Mouse (Mus musculus) induced T-regulatory cell, adult 2 months (primary cell): ENCODE measurements around the gene Mafk.
"Not testable (repeated sequence)": the region's sequence is repeated elsewhere in the genome, so short reads cannot be mapped to it uniquely, and the experiment has no call there.

Source experiments
- DNase-seq: peaks from one replicate; pipeline ENCODE4 v3.0.0-alpha.2; 2012; ENCODE audit warnings: low read depth

Mafk gene

DNA sequence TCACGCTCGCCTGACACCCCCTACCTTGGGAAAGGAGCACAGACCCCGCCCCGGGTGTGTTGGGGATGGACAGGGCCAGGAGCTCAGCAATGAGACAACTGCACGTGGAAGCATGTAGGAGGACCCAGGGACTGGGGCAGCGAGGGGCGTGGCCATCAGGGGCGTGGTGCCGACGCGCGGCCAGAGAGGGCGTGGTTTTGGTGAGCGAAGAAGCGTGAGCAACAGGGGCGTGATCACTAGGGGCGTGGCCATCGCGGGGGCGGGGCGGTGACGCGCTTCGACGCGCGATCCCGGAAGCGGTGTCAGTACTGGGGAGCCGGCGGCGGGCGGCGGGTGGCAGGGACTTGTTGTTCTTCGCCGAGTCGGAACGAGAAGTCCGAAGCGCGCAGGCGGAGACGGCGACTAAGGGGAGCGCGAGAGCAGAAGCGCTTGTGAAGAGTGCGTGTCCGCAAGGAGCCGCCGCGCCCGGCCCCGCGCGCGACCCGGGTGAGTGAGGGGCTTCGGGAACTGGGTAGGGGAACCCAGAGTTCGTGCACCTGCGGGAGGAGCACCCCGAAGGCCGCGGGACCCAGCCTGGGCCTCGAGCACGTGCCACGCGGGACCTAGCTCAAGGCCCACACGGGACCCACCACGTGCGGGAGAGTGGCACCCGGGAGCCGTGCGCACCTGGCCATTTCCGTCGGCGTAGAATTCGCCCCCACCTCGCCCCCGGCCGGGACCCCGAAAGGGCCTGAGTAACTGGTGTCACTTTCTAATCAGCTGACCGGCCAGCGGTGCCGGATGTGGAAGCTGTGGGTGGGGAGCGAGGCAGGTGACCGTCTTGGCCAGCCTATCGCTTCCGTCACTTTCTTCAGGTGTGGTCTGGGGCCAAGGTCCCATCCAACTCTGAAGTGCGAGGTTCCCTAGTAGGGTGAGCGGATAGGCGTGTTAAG is at the start of gene Mafk:
TSS of gene Mafk (plus strand) at position 287 of the 932 bp plus-strand sequence.
- DNase-seq = peak; percentile 98

- DNase-seq = not testable (repeated sequence)
These were observed 48.7 kb upstream of the Mafk start for GRCm38 (mm10) chr5:139742640-139743039.

DNA sequence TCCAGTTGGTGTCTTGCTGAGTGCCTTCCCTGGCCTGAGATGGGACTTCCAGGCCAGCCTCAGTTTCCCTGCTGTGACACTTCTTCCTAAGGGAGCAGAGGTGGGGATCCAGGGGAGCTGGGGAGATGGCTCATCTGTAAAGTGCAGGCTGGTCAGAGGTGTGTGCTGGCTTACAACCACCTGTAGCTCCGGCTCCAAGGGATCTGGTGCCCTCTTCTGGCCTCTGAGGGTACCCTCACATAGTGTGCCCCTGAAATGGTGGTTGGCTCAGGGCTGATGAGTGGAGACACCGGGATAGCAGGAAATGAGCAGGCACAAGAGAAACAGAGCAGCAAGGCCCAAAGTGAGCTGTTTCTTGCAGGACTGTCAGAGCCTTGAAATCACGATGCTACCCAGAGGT is 45.5 kb upstream of the Mafk start:
- peak; percentile 65 for DNase-seq

DNA sequence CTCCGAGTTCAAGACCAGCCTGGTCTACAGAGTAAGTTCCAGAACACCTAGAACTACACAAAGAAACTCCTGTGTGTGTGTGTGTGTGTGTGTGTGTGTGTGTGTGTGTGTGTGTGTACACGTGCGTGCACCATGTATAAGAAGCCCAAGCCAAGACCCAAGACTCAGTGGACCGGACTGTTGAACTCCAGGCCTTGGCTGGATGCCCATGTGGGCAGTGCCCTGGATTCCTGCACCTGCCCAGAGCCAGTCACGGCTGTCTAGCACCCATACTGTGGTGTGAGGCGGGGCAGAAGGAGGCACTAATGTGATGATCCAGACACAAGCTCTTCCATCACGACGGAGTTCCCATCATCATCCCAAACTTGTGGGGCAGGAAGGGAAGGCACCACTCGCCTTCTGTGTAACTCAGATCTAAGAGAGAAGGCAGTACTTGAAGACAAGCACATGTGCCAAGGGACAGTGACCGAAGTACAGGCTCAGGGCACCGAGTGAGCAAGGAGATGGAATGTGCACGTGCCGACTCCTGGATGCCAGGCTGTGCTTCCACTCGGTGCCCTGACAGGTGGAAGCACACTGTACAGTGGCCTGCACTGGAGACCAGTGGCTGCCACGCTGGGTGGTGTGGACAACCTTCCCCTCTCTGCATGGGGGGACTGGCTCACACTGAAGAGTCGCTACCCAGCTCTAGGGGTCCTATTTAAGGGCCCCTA is 41.7 kb upstream of the Mafk start:
- no peak for DNase-seq

DNA sequence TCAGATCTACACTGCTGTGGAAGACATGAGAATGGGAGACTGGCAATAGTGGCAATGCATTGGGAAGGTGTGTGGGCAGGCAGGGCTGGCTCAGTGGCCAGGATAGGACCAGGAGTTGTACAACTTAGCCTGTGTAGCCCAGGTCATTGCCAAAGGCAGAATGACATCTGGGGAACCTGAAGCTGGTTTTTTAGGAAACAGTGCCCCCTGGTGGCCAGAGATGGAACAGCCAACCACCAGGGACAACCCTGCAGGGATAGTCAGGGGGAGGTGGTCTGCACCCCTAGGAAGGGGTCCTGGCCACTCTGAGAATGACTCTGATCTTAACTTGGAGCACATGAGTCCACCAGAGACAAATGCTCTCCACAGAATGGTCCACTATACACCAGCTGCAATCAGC is 40.8 kb upstream of the Mafk start:
- DNase-seq = peak; percentile 72

DNA sequence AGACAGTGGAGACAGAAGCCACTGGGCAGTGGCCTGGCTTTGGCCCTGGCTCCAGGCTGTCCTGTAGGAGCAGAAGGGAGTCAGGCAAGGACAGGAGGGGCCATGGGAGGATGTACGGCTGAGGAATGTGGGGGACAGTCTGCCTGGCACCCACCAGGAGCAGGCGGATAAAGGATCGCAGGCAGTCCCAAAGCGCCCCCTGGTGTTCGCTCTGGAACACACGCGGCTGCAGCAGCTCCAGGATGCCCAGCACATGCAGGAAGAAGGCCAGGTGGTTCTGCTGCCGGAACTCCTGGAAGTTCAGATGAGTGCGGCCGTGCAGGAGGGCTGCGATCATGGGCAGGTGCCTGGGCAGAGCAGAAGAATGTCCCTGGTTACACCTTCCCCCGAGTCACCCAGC is 36.6 kb upstream of the Mafk start:
- DNase-seq = peak; percentile 56

DNA sequence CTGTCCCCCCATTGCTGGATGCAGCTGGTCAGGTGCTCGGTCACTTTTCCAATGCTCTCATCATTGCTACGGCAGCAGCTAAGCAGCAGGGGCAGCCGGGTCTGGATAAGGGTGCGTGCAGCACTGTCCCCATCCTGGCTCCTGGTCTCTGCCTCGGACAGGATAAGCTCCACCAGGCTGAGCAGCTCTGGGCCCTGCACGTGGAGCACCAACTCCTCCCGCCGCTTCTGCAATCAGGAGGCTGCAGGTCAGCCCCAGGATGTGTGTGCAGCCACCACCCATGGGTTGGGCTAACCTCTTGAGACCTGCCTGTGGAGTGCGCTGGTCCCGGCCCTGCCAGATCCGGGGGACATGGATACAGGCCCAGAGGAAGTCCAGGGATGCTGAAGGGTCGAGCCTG is 35.2 kb upstream of the Mafk start:
- no peak for DNase-seq

- DNase-seq = no peak
These were observed 34.7 kb upstream of the Mafk start for GRCm38 (mm10) chr5:139756586-139756985.

GRCm38 (mm10) chr5:139758096-139758495 is 33.2 kb upstream of the Mafk start:
- no peak for DNase-seq

GRCm38 (mm10) chr5:139764296-139764695 is 27.0 kb upstream of the Mafk start:
- peak; percentile 33 for DNase-seq

DNA sequence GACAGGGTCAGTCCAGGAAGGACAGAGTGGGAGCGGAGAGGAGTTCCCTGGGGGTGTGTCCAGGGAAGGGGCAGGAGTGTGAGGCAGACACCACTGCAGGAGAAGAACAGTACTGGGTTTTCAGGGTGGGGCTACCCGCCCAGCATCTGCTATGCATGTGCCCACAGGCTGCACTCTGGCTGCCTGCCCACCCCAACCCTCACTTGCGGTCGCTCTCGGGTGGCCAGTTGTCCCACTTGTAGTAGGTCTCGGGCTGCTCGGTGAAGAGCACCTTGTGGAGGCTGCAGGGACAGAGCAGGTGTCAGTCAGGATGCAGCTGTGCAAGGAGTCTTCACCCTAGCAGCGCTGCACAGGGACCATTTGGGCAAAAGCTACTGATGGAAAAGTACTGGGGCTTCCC is 23.1 kb upstream of the Mafk start:
- DNase-seq = no peak

- peak; percentile 97 for DNase-seq
These were observed 15.9 kb upstream of the Mafk start, which contains the start of gene Ints1 for GRCm38 (mm10) chr5:139775216-139775926. Ints1 (minus strand) TSS chr5:139775674.

DNA sequence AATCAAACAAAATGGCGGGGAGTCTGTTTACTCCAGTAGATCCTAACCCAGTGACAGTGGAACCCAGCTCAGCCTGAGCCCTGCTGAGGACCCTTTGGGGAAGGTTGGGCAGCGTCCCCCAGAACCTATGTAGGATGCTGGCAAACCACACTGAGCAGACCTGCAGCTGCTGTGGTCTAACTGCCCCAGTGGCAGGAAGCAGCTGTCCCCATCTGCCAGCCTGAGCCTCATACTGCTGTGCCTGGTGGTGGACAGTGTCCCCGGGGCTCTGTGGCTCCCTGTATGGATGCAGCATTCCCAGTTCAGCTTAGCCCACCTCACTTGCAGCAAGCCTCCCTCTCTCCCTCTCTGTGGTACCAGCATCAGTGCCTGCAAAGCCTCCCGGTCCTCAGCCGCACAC is 14.3 kb upstream of the Mafk start:
- DNase-seq = no peak

- no peak for DNase-seq
These were observed 9.9 kb upstream of the Mafk start for GRCm38 (mm10) chr5:139781406-139781805.

- no peak for DNase-seq
These were observed 1.8 kb upstream of the Mafk start for GRCm38 (mm10) chr5:139789466-139789865.

- DNase-seq = no peak
These were observed 954 bp downstream of the Mafk start for GRCm38 (mm10) chr5:139792159-139792775.

DNA sequence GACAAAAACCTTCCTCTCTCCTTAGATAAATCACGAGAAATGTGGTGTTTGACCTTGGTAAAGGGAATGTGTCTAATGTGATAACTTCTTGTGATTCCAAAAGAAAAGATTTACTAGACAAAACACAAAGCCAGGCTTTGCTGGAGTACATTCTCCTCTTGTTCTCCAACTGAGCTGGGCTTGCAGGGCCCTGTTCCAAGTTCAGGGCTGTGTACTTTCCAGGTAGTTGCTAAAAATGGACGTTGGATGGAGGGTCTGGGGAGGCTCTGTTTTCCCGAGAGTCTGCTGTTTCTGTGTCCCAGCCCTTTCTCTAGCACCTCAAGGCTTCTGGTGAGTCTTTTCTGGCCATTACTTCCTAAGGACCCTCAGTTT is 1.6 kb downstream of the Mafk start:
- no peak for DNase-seq

DNA sequence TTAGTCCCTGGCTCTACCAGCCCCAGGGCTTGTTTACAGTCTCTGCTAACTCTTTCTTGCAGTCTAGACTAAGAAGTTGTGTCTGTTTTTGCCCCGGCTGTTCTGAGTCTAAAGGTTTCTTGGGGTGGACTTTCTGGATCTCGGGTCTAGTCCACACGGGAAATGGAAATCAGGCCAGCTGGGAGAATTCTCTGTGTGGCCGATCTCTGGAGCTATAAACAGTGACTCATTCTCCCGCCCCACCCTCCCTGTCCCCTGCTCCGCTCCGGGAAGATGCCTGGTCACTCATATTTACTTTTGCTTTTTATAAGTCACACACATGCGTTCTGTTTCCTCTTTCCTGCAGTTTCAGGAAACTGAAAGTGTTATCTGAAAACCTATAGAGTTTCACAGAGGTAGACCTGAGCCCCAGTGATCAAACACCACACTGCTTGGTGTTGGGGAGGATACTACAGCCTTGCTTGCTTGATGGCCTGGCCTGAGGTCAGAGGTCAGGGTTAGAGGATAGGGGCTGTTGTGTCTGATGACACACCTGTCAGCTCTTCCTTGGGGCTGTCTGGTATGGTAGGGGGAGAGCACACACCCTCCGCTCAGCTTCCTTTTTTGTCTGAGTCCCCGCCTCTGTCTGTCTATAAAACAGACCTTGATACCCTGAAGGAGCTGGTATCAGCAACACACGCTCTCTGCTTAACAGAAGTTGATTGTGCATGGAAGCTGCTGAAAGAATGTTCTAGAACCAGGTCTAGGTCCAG is 2.2 kb downstream of the Mafk start:
- peak; percentile 54 for DNase-seq

GRCm38 (mm10) chr5:139794137-139794536 is 2.8 kb downstream of the Mafk start:
- no peak for DNase-seq

- peak; percentile 37 for DNase-seq
These were observed 3.6 kb downstream of the Mafk start for GRCm38 (mm10) chr5:139794938-139795337.

- no peak for DNase-seq
These were observed 4.8 kb downstream of the Mafk start for GRCm38 (mm10) chr5:139796001-139796620.
